Mouse (Mus musculus) testis, adult 2 months (tissue): ENCODE data around the gene Cish.

ENCODE experiments used
- CTCF ChIP-seq: fragments of 200-500 bp; IDR thresholded peaks from 2 replicates; pipeline ENCODE4 v1.5.1; 2012; ENCODE audit warnings: low read depth, mild to moderate bottlenecking, inconsistent platforms, low read length, moderate library complexity; ENCODE audit not compliant: control insufficient read depth, insufficient read depth, insufficient replicate concordance
- POLR2A ChIP-seq: fragments of 200-500 bp; IDR thresholded peaks from 2 replicates; pipeline ENCODE4 v1.6.1; 2012; ENCODE audit warnings: low read depth, mild to moderate bottlenecking, inconsistent platforms, low read length, moderate library complexity; ENCODE audit not compliant: control insufficient read depth

DNA sequence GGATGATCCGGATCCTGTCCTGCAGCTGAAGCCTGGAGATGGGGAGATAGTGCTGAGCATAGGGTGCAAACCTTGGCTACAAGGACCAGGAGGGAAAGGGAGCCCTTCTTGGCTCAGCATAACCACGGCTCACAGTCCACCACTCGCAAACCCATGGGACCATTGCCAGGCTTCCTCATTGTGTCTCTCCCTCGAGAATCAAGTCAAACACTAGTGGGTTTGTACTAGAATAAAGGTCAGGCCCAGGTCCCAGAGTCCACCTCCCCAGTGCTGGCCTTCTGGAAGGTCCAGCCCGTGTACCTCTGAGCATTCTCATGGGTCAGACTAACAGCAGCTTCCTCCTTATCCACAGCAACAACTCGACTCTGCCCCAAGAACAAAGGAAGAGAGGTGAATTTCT is 35.0 kb downstream of the Cish start:
- TF ChIP-seq CTCF (no peak), POLR2A (no peak)
